Mouse (Mus musculus): ENCODE data around the gene Rngtt. TPM values are rescaled to one million over a fixed set of nuclear protein-coding genes. Genes with fewer than 3 reads are reported as not detected.
"Not testable (repeated sequence)": the region's sequence is repeated elsewhere in the genome, so short reads cannot be mapped to it uniquely, and the experiment has no call there.

The Rngtt gene
- polyA plus RNA-seq, 1 experiment from 2014 or later: 35.1 TPM

GRCm38 (mm10) chr4:33446881-33447280 lies 136.8 kb downstream of the Rngtt start:
- H3K9me3 ChIP-seq (ENCODE audit: control insufficient read depth, low read length): no peaks in the 10 kb centered on the region
- H3K4me1 ChIP-seq (ENCODE audit: control insufficient read depth, insufficient read depth, low read length): no peaks in the 10 kb centered on the region
- ATAC-seq (ENCODE audit: insufficient read depth, low FRiP score, low TSS enrichment): no peak
- DNase-seq (ENCODE audit: low spot score): no peak
- H3K9ac ChIP-seq (ENCODE audit: low read length): no peak overlapping the region
- H3K36me3 ChIP-seq (ENCODE audit: control insufficient read depth, insufficient read depth, low read length): no peaks in the 10 kb centered on the region
- H3K4me2 ChIP-seq (ENCODE audit: low read depth): no peak overlapping the region
- no peak overlapping the region for H3K27ac ChIP-seq (ENCODE audit: low read depth, low read length)
- WGBS: 93% methylated on average over 3 of the region's 3 CpGs
- H3K4me3 ChIP-seq (ENCODE audit: low read depth, low read length): no peak overlapping the region
- no peaks in the 10 kb centered on the region for H3K27me3 ChIP-seq (ENCODE audit: control insufficient read depth, insufficient read depth, low read length)

GRCm38 (mm10) chr4:33450356-33450755 lies 140.2 kb downstream of the Rngtt start:
- H3K4me1 ChIP-seq (ENCODE audit: control insufficient read depth, insufficient read depth, low read length); H3K4me3 ChIP-seq (ENCODE audit: low read depth, low read length); ATAC-seq (ENCODE audit: insufficient read depth, low FRiP score, low TSS enrichment); H3K9ac ChIP-seq (ENCODE audit: low read length); H3K36me3 ChIP-seq (ENCODE audit: control insufficient read depth, insufficient read depth, low read length); H3K4me2 ChIP-seq (ENCODE audit: low read depth); H3K27ac ChIP-seq (ENCODE audit: low read depth, low read length); DNase-seq (ENCODE audit: low spot score); H3K27me3 ChIP-seq (ENCODE audit: control insufficient read depth, insufficient read depth, low read length); H3K9me3 ChIP-seq (ENCODE audit: control insufficient read depth, low read length): not testable (repeated sequence)
- 90% methylated on average over 8 of the region's 8 CpGs for WGBS

GRCm38 (mm10) chr4:33459851-33460250 lies 149.7 kb downstream of the Rngtt start:
- Histone ChIP-seq H3K4me2 (ENCODE audit: low read depth) (no peak overlapping the region), H3K27ac (ENCODE audit: low read depth, low read length) (no peak overlapping the region), H3K9ac (ENCODE audit: low read length) (no peak overlapping the region), H3K36me3 (ENCODE audit: control insufficient read depth, insufficient read depth, low read length) (no peaks in the 10 kb centered on the region), H3K9me3 (ENCODE audit: control insufficient read depth, low read length) (no peaks in the 10 kb centered on the region), H3K4me3 (ENCODE audit: low read depth, low read length) (no peak overlapping the region), H3K4me1 (ENCODE audit: control insufficient read depth, insufficient read depth, low read length) (no peaks in the 10 kb centered on the region), H3K27me3 (ENCODE audit: control insufficient read depth, insufficient read depth, low read length) (no peaks in the 10 kb centered on the region)
- no peak for DNase-seq (ENCODE audit: low spot score)
- no peak for ATAC-seq (ENCODE audit: insufficient read depth, low FRiP score, low TSS enrichment)
- WGBS: 89% methylated on average over 3 of the region's 3 CpGs

- Histone ChIP-seq H3K36me3 (ENCODE audit: control insufficient read depth, insufficient read depth, low read length) (no peaks in the 10 kb centered on the region), H3K27ac (ENCODE audit: low read depth, low read length) (no peak overlapping the region), H3K9ac (ENCODE audit: low read length) (no peak overlapping the region), H3K4me2 (ENCODE audit: low read depth) (no peak overlapping the region), H3K4me1 (ENCODE audit: control insufficient read depth, insufficient read depth, low read length) (no peaks in the 10 kb centered on the region), H3K27me3 (ENCODE audit: control insufficient read depth, insufficient read depth, low read length) (no peaks in the 10 kb centered on the region), H3K4me3 (ENCODE audit: low read depth, low read length) (no peak overlapping the region), H3K9me3 (ENCODE audit: control insufficient read depth, low read length) (no peaks in the 10 kb centered on the region)
- WGBS: 82% methylated on average over 1 of the region's 1 CpGs
- DNase-seq (ENCODE audit: low spot score) (no peak), ATAC-seq (ENCODE audit: insufficient read depth, low FRiP score, low TSS enrichment) (no peak)
Observed at GRCm38 (mm10) chr4:33464432-33464831, 154.3 kb downstream of the Rngtt start.

GRCm38 (mm10) chr4:33465871-33466270 lies 155.8 kb downstream of the Rngtt start:
- Histone ChIP-seq H3K4me2 (ENCODE audit: low read depth) (no peak overlapping the region), H3K27ac (ENCODE audit: low read depth, low read length) (no peak overlapping the region), H3K9ac (ENCODE audit: low read length) (no peak overlapping the region), H3K36me3 (ENCODE audit: control insufficient read depth, insufficient read depth, low read length) (no peaks in the 10 kb centered on the region), H3K4me3 (ENCODE audit: low read depth, low read length) (no peak overlapping the region), H3K9me3 (ENCODE audit: control insufficient read depth, low read length) (no peaks in the 10 kb centered on the region), H3K4me1 (ENCODE audit: control insufficient read depth, insufficient read depth, low read length) (no peaks in the 10 kb centered on the region), H3K27me3 (ENCODE audit: control insufficient read depth, insufficient read depth, low read length) (no peaks in the 10 kb centered on the region)
- WGBS: 95% methylated on average over 3 of the region's 3 CpGs
- DNase-seq (ENCODE audit: low spot score) (no peak), ATAC-seq (ENCODE audit: insufficient read depth, low FRiP score, low TSS enrichment) (no peak)

- H3K36me3 ChIP-seq (ENCODE audit: control insufficient read depth, insufficient read depth, low read length): no peaks in the 10 kb centered on the region
- 88% methylated on average over 2 of the region's 2 CpGs for WGBS
- H3K27me3 ChIP-seq (ENCODE audit: control insufficient read depth, insufficient read depth, low read length): no peaks in the 10 kb centered on the region
- no peaks in the 10 kb centered on the region for H3K4me1 ChIP-seq (ENCODE audit: control insufficient read depth, insufficient read depth, low read length)
- DNase-seq (ENCODE audit: low spot score) (no peak), ATAC-seq (ENCODE audit: insufficient read depth, low FRiP score, low TSS enrichment) (no peak)
- no peak overlapping the region for H3K9ac ChIP-seq (ENCODE audit: low read length)
- H3K4me2 ChIP-seq (ENCODE audit: low read depth): no peak overlapping the region
- H3K4me3 ChIP-seq (ENCODE audit: low read depth, low read length): no peak overlapping the region
- H3K9me3 ChIP-seq (ENCODE audit: control insufficient read depth, low read length): no peaks in the 10 kb centered on the region
- no peak overlapping the region for H3K27ac ChIP-seq (ENCODE audit: low read depth, low read length)
Observed at GRCm38 (mm10) chr4:33466970-33467399, 156.9 kb downstream of the Rngtt start.

GRCm38 (mm10) chr4:33467627-33468026 lies 157.5 kb downstream of the Rngtt start:
- H3K9ac ChIP-seq (ENCODE audit: low read length): no peak overlapping the region
- DNase-seq (ENCODE audit: low spot score) (no peak), ATAC-seq (ENCODE audit: insufficient read depth, low FRiP score, low TSS enrichment) (no peak)
- no peaks in the 10 kb centered on the region for H3K4me1 ChIP-seq (ENCODE audit: control insufficient read depth, insufficient read depth, low read length)
- WGBS: 84% methylated on average over 1 of the region's 1 CpGs
- H3K27ac ChIP-seq (ENCODE audit: low read depth, low read length): no peak overlapping the region
- no peaks in the 10 kb centered on the region for H3K36me3 ChIP-seq (ENCODE audit: control insufficient read depth, insufficient read depth, low read length)
- no peak overlapping the region for H3K4me3 ChIP-seq (ENCODE audit: low read depth, low read length)
- no peaks in the 10 kb centered on the region for H3K27me3 ChIP-seq (ENCODE audit: control insufficient read depth, insufficient read depth, low read length)
- H3K9me3 ChIP-seq (ENCODE audit: control insufficient read depth, low read length): no peaks in the 10 kb centered on the region
- no peak overlapping the region for H3K4me2 ChIP-seq (ENCODE audit: low read depth)

- H3K27me3 ChIP-seq (ENCODE audit: control insufficient read depth, insufficient read depth, low read length): no peaks in the 10 kb centered on the region
- H3K4me3 ChIP-seq (ENCODE audit: low read depth, low read length): no peak overlapping the region
- 85% methylated on average over 3 of the region's 3 CpGs for WGBS
- H3K4me2 ChIP-seq (ENCODE audit: low read depth): no peak overlapping the region
- H3K9ac ChIP-seq (ENCODE audit: low read length): no peak overlapping the region
- no peak for DNase-seq (ENCODE audit: low spot score)
- no peaks in the 10 kb centered on the region for H3K9me3 ChIP-seq (ENCODE audit: control insufficient read depth, low read length)
- H3K36me3 ChIP-seq (ENCODE audit: control insufficient read depth, insufficient read depth, low read length): no peaks in the 10 kb centered on the region
- ATAC-seq (ENCODE audit: insufficient read depth, low FRiP score, low TSS enrichment): no peak
- no peak overlapping the region for H3K27ac ChIP-seq (ENCODE audit: low read depth, low read length)
- H3K4me1 ChIP-seq (ENCODE audit: control insufficient read depth, insufficient read depth, low read length): no peaks in the 10 kb centered on the region
Observed at GRCm38 (mm10) chr4:33468151-33468550, 158.0 kb downstream of the Rngtt start.

GRCm38 (mm10) chr4:33470671-33471302 lies 160.7 kb downstream of the Rngtt start:
- H3K4me1 ChIP-seq (ENCODE audit: control insufficient read depth, insufficient read depth, low read length): no peaks in the 10 kb centered on the region
- no peak overlapping the region for H3K4me2 ChIP-seq (ENCODE audit: low read depth)
- H3K9ac ChIP-seq (ENCODE audit: low read length): no peak overlapping the region
- no peaks in the 10 kb centered on the region for H3K27me3 ChIP-seq (ENCODE audit: control insufficient read depth, insufficient read depth, low read length)
- H3K36me3 ChIP-seq (ENCODE audit: control insufficient read depth, insufficient read depth, low read length): no peaks in the 10 kb centered on the region
- no peaks in the 10 kb centered on the region for H3K9me3 ChIP-seq (ENCODE audit: control insufficient read depth, low read length)
- 95% methylated on average over 1 of the region's 1 CpGs for WGBS
- no peak for ATAC-seq (ENCODE audit: insufficient read depth, low FRiP score, low TSS enrichment)
- DNase-seq (ENCODE audit: low spot score): no peak
- no peak overlapping the region for H3K27ac ChIP-seq (ENCODE audit: low read depth, low read length)
- H3K4me3 ChIP-seq (ENCODE audit: low read depth, low read length): no peak overlapping the region
